Mouse (Mus musculus): ENCODE measurements at regions not wholly inside any gene's neighbourhood (a gene's known extent, or its start where the extent isn't known, plus 50 kb on each side); places are given as distances from the start of the nearest gene placed in this dataset.

DNA sequence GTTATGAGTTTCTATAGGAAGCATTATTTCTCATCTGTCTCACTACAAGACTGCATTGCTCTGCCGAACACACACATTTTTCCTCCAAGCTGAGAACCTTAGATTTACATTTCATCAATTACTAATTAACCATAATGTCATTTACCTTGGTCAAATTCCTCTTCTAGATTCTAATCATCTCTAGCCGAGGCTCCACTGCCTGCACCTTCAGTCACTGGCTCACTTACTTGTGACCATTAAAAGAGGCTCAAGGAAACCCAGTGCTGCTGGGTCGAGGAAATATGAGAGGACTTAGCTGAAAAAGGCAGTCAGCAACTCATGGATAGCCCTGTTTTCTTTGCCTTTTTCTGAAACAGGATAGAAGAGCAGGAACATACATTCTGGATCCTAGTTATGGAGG is 103.4 kb upstream of the Cited2 start:
- H3K27ac ChIP-seq (replicated peaks), result no peak overlapping the region
- H3K9ac ChIP-seq, result no peak overlapping the region
- H3K4me3 ChIP-seq (replicated peaks), result no peak overlapping the region
- H3K4me2 ChIP-seq (replicated peaks), result no peak overlapping the region
- H3K9me3 ChIP-seq (replicated peaks), result no peaks in the 10 kb centered on the region
- H3K27me3 ChIP-seq, result no peaks in the 10 kb centered on the region
- no peaks in the 10 kb centered on the region for H3K4me1 ChIP-seq
- ATAC-seq (ENCODE audit: insufficient number of reproducible peaks, low FRiP score, low TSS enrichment, low read depth), result no peak
- WGBS, result 56% methylated on average over 3 of the region's 3 CpGs
- no peaks in the 10 kb centered on the region for H3K36me3 ChIP-seq

DNA sequence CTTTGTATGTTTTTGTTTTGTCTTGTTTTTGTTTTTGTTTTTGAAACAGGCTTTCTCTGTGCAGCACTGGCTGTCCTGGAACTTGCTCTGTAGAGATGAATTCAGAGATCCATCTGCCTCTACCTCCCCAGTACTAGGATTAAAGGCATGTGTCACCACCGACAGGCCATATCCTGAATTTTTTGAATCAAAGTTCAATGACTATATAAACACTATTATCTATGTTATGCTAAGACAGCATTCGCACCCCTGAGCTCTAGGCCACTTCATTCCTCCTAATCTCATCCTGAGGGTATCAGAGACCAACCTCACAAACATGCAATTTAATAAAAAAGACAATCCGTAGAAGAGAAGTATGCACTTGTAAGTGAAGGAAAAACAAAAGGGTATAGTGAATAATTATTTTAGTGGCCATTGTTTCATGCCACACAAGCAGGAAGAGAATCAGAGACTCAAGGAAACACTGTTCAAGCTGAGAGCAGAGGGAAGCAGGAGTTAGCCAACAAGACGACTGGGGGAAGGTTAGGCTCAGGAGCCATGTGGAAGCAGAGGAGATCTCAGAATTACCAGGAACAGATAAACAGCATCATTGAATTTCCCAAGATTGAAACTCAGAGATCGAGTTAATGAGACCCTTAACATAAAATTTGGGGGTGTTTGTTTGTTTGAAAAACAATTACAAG is 101.2 kb upstream of the Cited2 start:
- Histone ChIP-seq H3K27me3 (no peaks in the 10 kb centered on the region), H3K36me3 (no peaks in the 10 kb centered on the region), H3K4me3 (replicated peaks) (no peak overlapping the region), H3K4me2 (replicated peaks) (no peak overlapping the region), H3K9ac (no peak overlapping the region), H3K9me3 (replicated peaks) (no peaks in the 10 kb centered on the region), H3K27ac (replicated peaks) (no peak overlapping the region), H3K4me1 (no peaks in the 10 kb centered on the region)
- 63% methylated on average over 5 of the region's 5 CpGs for WGBS
- ATAC-seq (ENCODE audit: insufficient number of reproducible peaks, low FRiP score, low TSS enrichment, low read depth), result no peak

DNA sequence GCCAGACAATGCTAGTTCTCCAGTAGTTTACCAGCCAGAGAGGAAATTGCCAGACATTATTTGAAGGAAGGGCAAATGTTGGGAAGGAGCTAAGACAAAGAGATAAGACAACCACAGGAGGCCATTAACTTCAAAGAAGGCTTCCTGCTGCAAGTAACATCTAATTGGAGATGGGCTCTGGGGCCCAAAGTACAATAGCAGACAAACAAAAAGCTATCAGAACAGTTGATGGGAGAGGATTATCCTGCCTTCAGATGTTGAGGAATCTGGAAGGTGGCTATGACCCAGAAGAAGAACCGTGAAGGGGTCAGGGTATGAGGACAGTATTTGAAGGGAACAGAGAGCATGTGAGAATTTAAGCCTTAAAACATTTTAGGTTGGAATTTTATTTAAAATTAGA is 100.2 kb upstream of the Cited2 start:
- Histone ChIP-seq H3K4me3 (replicated peaks) (no peak overlapping the region), H3K36me3 (no peaks in the 10 kb centered on the region), H3K27me3 (no peaks in the 10 kb centered on the region), H3K27ac (replicated peaks) (no peak overlapping the region), H3K9ac (no peak overlapping the region), H3K4me2 (replicated peaks) (no peak overlapping the region), H3K4me1 (no peaks in the 10 kb centered on the region), H3K9me3 (replicated peaks) (no peaks in the 10 kb centered on the region)
- no peak for ATAC-seq (ENCODE audit: insufficient number of reproducible peaks, low FRiP score, low TSS enrichment, low read depth)
- WGBS, result 46% methylated on average over 1 of the region's 1 CpGs

DNA sequence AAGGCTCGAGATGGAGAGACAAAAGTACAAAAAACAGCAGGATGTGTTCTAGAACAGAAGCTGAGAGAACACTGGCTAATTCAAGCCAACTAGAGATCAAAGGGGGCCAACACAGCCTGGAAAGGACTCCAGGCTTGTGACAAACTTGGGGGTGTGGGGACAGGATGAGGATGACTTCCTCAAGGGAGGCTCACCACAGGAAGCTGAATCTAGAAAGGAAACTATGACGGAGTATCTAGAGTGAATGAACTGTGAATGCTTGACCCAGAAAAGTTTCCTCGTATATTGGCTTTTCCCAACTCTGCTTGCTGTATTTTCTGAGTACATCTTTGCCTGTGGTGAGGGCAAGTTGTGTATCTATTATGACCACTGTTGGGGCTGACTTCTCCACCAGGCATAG is 93.3 kb upstream of the Cited2 start:
- no peak for ATAC-seq (ENCODE audit: insufficient number of reproducible peaks, low FRiP score, low TSS enrichment, low read depth)
- peaks cover 8% of the 10 kb centered on the region; the same call in 1 of the 2 replicates for H3K4me1 ChIP-seq
- no peak overlapping the region for H3K4me2 ChIP-seq (replicated peaks)
- 68% methylated on average over 3 of the region's 3 CpGs for WGBS
- no peaks in the 10 kb centered on the region for H3K36me3 ChIP-seq
- H3K27me3 ChIP-seq, result no peaks in the 10 kb centered on the region
- no peak overlapping the region for H3K27ac ChIP-seq (replicated peaks)
- H3K9ac ChIP-seq, result no peak overlapping the region
- H3K9me3 ChIP-seq (replicated peaks), result no peaks in the 10 kb centered on the region
- H3K4me3 ChIP-seq (replicated peaks), result no peak overlapping the region

DNA sequence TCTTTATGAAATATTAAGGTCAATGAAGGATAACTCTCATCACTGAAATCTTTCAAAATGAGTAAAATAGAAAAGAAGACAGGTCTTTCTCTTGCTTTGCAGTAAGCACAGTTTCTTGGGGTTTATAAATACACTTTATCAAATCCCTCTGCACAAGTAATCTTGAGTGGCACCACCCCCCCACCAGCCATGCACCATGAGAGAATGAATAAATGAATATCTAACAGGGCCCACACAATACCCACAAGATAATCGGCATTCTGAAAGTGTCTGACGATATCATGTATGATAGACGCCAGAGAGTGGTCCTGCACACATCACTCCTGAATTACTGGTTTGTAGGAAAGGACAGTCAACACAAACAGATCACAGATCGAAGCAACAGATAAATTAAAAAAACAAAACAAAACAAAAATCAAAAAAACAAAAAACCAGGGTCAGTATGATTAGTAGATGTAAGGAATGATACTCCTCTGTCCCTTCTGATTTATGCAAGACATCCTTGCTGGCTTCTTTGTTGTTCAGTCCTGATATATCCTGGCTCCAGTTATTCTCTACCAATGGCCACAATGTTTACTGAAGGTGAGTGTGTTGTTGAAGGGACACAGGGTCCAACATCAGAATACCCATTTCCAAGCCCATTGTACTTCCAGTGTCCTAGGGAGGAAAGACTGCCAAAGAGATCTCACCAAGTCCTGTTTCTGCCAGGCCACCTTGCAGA is 92.0 kb upstream of the Cited2 start:
- 90% methylated on average over 4 of the region's 4 CpGs for WGBS
- H3K4me3 ChIP-seq (replicated peaks), result no peak overlapping the region

DNA sequence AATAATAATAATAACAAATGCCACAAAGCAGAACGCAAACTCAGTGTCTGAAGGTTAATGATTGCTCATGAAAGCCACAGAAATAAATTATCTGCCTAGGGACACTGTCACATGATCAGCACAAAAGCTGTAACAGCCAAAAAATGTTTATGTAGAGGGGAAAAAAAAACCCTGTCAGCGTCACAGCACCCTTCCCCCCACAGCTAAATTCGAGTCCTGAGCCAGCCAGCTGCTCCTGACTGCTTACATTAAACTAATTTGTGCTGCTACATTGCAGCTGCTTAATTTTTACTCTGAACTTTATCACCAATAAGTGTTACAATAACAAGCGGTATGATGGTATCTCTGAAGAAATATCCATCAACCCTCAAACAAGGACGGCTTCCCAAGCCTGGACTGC is 91.2 kb upstream of the Cited2 start:
- Histone ChIP-seq H3K36me3 (no peaks in the 10 kb centered on the region), H3K27me3 (no peaks in the 10 kb centered on the region), H3K4me3 (replicated peaks) (no peak overlapping the region), H3K9me3 (replicated peaks) (no peaks in the 10 kb centered on the region), H3K4me1 (peaks cover 8% of the 10 kb centered on the region; the same call in 1 of the 2 replicates), H3K9ac (no peak overlapping the region), H3K27ac (replicated peaks) (no peak overlapping the region), H3K4me2 (replicated peaks) (peak overlapping the region; percentile 10; the same call in 1 of the 2 replicates)
- ATAC-seq (ENCODE audit: insufficient number of reproducible peaks, low FRiP score, low TSS enrichment, low read depth), result no peak
- WGBS, result 19% methylated on average over 5 of the region's 5 CpGs

More for the DNA sequence above, 92.0 kb upstream of the Cited2 start:
- Histone ChIP-seq H3K27me3 (no peaks in the 10 kb centered on the region), H3K27ac (replicated peaks) (no peak overlapping the region), H3K4me2 (replicated peaks) (no peak overlapping the region), H3K36me3 (no peaks in the 10 kb centered on the region), H3K4me1 (peaks cover 8% of the 10 kb centered on the region; the same call in 1 of the 2 replicates), H3K9me3 (replicated peaks) (no peaks in the 10 kb centered on the region), H3K9ac (no peak overlapping the region)
- ATAC-seq (ENCODE audit: insufficient number of reproducible peaks, low FRiP score, low TSS enrichment, low read depth), result no peak

DNA sequence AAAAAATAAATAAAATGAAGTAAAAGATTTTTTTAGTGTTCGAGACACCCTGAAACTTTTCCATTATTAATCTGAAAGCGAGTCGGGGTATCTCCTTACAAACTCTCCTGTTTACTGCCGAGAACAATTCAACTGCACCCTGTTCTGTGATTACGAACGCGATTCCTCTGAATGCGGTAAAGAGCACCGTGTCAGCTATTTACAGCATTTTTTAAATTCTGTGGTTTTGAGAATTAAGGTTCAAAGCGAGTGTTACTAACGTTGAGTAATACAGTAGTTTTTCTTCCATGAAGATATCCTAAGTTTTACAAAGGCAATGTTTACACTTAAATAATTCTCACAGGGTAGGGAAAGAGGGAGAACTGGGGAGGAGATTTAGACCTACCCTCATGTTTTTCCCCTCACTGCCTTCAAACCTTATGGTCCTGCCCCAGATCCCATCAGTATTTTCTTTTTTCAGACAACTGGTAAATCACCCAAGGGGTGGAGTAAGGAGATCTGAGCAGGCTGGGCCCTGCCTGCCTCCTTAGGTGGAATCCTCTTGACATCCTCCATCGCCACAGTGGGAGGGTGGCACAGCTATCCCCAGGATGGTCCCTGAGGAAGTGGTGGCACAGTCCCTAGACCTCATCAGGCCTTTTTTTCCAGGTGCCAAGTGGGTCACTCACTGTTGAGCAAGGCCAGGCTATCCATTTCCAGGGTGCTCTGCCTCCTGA is 89.9 kb upstream of the Cited2 start:
- 40% methylated on average over 12 of the region's 12 CpGs for WGBS
- H3K9me3 ChIP-seq (replicated peaks), result no peaks in the 10 kb centered on the region
- peaks cover 8% of the 10 kb centered on the region; the same call in 1 of the 2 replicates for H3K4me1 ChIP-seq
- H3K27me3 ChIP-seq, result no peaks in the 10 kb centered on the region
- 0 out of 2 replicates have a peak overlapping the region, but pooled peaks have one; percentile 2 for H3K4me2 ChIP-seq (replicated peaks)
- H3K36me3 ChIP-seq, result no peaks in the 10 kb centered on the region
- ATAC-seq (ENCODE audit: insufficient number of reproducible peaks, low FRiP score, low TSS enrichment, low read depth), result no peak
- no peak overlapping the region for H3K9ac ChIP-seq
- peak overlapping the region; percentile 44; the same call in 1 of the 2 replicates for H3K27ac ChIP-seq (replicated peaks)
- H3K4me3 ChIP-seq (replicated peaks), result no peak overlapping the region

DNA sequence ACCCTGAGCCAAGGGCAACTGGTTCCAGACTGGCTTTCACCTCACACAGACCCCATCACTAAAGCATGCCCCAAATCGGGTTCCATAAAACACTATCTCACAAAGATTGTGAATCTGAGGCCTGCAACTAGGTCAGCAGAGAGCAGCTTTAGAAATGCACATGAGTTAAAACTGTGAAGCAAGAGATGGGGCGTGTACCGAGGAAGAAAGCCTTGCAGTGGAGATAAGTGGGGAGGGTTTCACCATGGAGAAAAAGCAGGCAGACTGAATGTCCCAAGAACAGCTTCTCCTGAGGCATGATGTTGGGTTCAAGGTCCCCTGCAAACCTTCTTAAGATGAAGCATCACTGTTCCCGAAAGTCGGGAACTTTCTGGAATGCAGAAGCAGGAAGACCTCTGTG is 77.7 kb upstream of the Cited2 start:
- Histone ChIP-seq H3K4me2 (replicated peaks) (no peak overlapping the region), H3K4me1 (no peaks in the 10 kb centered on the region), H3K4me3 (replicated peaks) (no peak overlapping the region), H3K36me3 (no peaks in the 10 kb centered on the region), H3K9me3 (replicated peaks) (no peaks in the 10 kb centered on the region), H3K9ac (no peak overlapping the region), H3K27ac (replicated peaks) (no peak overlapping the region), H3K27me3 (no peaks in the 10 kb centered on the region)
- ATAC-seq (ENCODE audit: insufficient number of reproducible peaks, low FRiP score, low TSS enrichment, low read depth), result no peak
- 86% methylated on average over 5 of the region's 5 CpGs for whole genome bisulfite sequencing

DNA sequence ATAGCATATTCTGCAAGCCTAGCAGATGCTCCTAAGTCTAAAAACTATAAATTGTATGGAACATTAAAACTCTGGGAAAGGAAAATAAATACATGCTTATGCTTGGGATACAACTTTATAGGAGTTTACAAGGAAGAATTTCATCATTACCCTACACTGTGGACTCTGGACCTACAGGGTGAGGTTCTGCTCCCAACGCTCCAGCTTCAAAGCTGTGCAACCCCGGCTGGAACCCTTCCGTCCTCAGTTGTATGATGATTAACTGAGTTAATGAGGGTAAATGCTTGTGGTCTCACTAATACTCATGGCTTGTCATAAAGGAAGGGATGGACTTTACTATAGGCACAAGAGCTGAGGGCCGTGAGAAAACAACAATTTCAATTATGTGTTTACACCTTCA is 76.6 kb upstream of the Cited2 start:
- Histone ChIP-seq H3K9ac (no peak overlapping the region), H3K4me2 (replicated peaks) (no peak overlapping the region), H3K36me3 (no peaks in the 10 kb centered on the region), H3K4me3 (replicated peaks) (no peak overlapping the region), H3K27me3 (no peaks in the 10 kb centered on the region), H3K27ac (replicated peaks) (no peak overlapping the region), H3K9me3 (replicated peaks) (no peaks in the 10 kb centered on the region), H3K4me1 (no peaks in the 10 kb centered on the region)
- no peak for ATAC-seq (ENCODE audit: insufficient number of reproducible peaks, low FRiP score, low TSS enrichment, low read depth)
- 84% methylated on average over 4 of the region's 4 CpGs for WGBS

DNA sequence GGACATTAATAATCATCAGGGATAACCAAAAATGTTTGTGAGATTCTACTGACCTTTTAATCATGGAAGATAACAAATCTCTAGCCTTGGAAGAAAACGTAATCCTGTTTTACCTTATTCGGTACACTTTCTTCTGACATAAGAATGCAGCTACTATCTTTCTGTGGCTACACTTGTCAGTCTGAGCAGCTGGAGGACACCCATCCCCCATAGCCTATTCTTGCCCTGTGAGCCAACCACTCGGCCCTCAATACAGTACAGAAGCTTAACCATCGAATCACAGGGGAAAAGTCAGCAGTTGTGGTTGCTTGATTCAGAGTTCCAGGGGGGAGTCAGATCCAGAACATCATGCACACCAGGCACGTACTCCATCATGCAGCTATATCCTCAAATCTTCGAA is 74.9 kb upstream of the Cited2 start:
- Histone ChIP-seq H3K4me3 (replicated peaks) (no peak overlapping the region), H3K4me2 (replicated peaks) (no peak overlapping the region), H3K9ac (no peak overlapping the region), H3K36me3 (no peaks in the 10 kb centered on the region), H3K9me3 (replicated peaks) (no peaks in the 10 kb centered on the region), H3K27ac (replicated peaks) (no peak overlapping the region), H3K4me1 (no peaks in the 10 kb centered on the region), H3K27me3 (no peaks in the 10 kb centered on the region)
- WGBS, result 67% methylated on average over 6 of the region's 6 CpGs
- ATAC-seq (ENCODE audit: insufficient number of reproducible peaks, low FRiP score, low TSS enrichment, low read depth), result no peak

DNA sequence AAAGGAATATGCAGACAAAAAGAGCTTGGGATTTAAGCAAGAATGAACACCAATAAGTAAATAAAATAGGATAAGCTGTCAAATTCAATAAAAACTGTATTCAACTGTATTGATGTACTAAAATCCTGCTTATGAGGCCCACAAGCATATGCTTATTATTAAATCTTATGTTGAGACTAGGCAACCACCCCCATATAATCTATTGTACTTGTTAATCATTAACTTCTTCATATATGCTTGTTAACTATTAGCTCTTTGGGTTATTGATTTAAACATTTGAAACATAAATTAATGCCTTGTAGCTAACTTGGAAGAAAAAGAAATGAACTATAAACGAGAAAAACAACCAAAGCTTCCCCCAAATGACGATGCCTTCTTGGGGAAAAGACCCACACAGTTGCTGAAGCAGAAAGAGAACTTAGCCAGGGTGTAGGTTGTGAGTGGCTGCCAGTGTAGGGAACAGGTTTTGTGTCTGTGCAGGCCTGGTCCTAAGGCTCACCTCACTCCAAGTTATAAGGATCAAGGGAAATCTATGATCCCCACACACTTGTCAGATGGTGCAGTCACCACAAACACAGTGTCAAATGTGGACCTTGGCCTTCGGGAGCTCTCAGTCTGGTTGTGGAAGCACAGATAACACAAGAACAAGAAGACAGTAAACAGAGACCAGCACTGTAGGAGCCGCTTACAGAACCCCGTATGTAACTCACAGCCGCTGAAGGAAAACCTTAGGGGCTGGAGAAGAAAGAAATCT is 71.8 kb upstream of the Cited2 start:
- ATAC-seq (ENCODE audit: insufficient number of reproducible peaks, low FRiP score, low TSS enrichment, low read depth), result no peak
- no peaks in the 10 kb centered on the region for H3K36me3 ChIP-seq
- WGBS, result 80% methylated on average over 6 of the region's 6 CpGs

More for the DNA sequence above, 71.8 kb upstream of the Cited2 start:
- no peak overlapping the region for H3K4me2 ChIP-seq (replicated peaks)
- peaks cover 8% of the 10 kb centered on the region; the same call in 1 of the 2 replicates for H3K4me1 ChIP-seq
- H3K4me3 ChIP-seq (replicated peaks), result no peak overlapping the region
- no peaks in the 10 kb centered on the region for H3K9me3 ChIP-seq (replicated peaks)
- H3K27ac ChIP-seq (replicated peaks), result no peak overlapping the region
- H3K27me3 ChIP-seq, result no peaks in the 10 kb centered on the region
- no peak overlapping the region for H3K9ac ChIP-seq
